Mouse (Mus musculus) heart, embryonic 11.5 days (tissue): ENCODE results near the gene Mogat1. TPM values are rescaled to one million over a fixed set of nuclear protein-coding genes. Genes with fewer than 3 reads are reported as not detected.

ENCODE experiments used
- ATAC-seq: fragments of 200-750 bp; cut with Nextera tagmentation; replicated peaks from 2 replicates; pipeline ENCODE4 v1.8.0; 2017; ENCODE audit warnings: moderate library complexity; ENCODE audit not compliant: insufficient number of reproducible peaks, low FRiP score, low TSS enrichment
- H3K27ac ChIP-seq: fragments of 300-500 bp; sonication (generic); 2 replicates; pipeline ENCODE4 v1.5.1; 2014; ENCODE audit warnings: mild to moderate bottlenecking, low read depth, low read length
- H3K27me3 ChIP-seq: fragments of 300-500 bp; sonication (generic); 2 replicates; pipeline ENCODE4 v1.6.1; 2014; ENCODE audit warnings: mild to moderate bottlenecking, low read length, mixed read lengths; ENCODE audit not compliant: control insufficient read depth, insufficient read depth
- H3K36me3 ChIP-seq: fragments of 300-500 bp; sonication (generic); 2 replicates; pipeline ENCODE4 v1.6.1; 2014; ENCODE audit warnings: mild to moderate bottlenecking, low read length, moderate library complexity, mixed read lengths; ENCODE audit not compliant: control insufficient read depth, insufficient read depth
- H3K4me1 ChIP-seq: fragments of 300-500 bp; sonication (generic); 2 replicates; pipeline ENCODE4 v1.6.1; 2014; ENCODE audit warnings: low read length; ENCODE audit not compliant: control insufficient read depth, insufficient read depth
- H3K4me2 ChIP-seq: fragments of 300-500 bp; sonication (generic); 2 replicates; pipeline ENCODE4 v1.6.1; 2014; ENCODE audit warnings: mild to moderate bottlenecking, moderate library complexity
- H3K4me3 ChIP-seq: fragments of 300-500 bp; sonication (generic); 2 replicates; pipeline ENCODE4 v1.5.1; 2014; ENCODE audit warnings: low read depth, low read length
- H3K9ac ChIP-seq: fragments of 300-500 bp; sonication (generic); 2 replicates; pipeline ENCODE4 v1.6.1; 2014; ENCODE audit warnings: mild to moderate bottlenecking, low read depth, low read length, moderate library complexity
- H3K9me3 ChIP-seq: fragments of 300-500 bp; sonication (generic); replicated peaks from 2 replicates; pipeline ENCODE4 v1.6.1; 2016; ENCODE audit warnings: low read length; ENCODE audit not compliant: control insufficient read depth
- WGBS: fragments of 180-500 bp; shearing (Covaris S2); extraction: QIAGEN DNeasy Blood & Tissue Kit; methylation state at CpG from one replicate; pipeline ENCODE4 v1.1.7; 2014; ENCODE audit not compliant: insufficient replicate concordance; 5-methylcytosine and 5-hydroxymethylcytosine counted together
- polyA plus RNA-seq: library from polyadenylated mRNA; unstranded; fragments of >200 nt; fragmentation: Nextera tagmentation; extraction: Ambion mirVana; gene quantifications from 2 replicates; pipeline ENCODE4 v1.2.1, GENCODE M21; 2014

The Mogat1 gene
- polyA plus RNA-seq, 1 experiment from 2014 or later: not detected

- Histone ChIP-seq H3K27ac (no peak overlapping the region), H3K4me1 (0 out of 2 replicates have a peak, but pooled peaks cover 4% of the 10 kb centered on the region), H3K9me3 (no peaks in the 10 kb centered on the region), H3K4me2 (no peak overlapping the region), H3K9ac (no peak overlapping the region), H3K27me3 (no peaks in the 10 kb centered on the region), H3K36me3 (no peaks in the 10 kb centered on the region), H3K4me3 (no peak overlapping the region)
- 29% methylated on average over 4 of the region's 4 CpGs for WGBS
- no peak for ATAC-seq
Observed at GRCm38 (mm10) chr1:78586986-78587385, 76.2 kb downstream of the Mogat1 start.

Other genes with a start within 250 kb of the Mogat1 start
- gene Sgpp2, start 200.6 kb upstream of the Mogat1 start, polyA plus RNA-seq: 0.28 and 0.46 TPM in 2 replicates
- gene Farsb, start 22.1 kb upstream of the Mogat1 start, polyA plus RNA-seq: 107 and 113 TPM in 2 replicates
- gene BC035947, start 1.2 kb downstream of the Mogat1 start, polyA plus RNA-seq: 0.09 TPM in 1 of 2 replicates, not detected in the other
- 66.9 and 68.1 TPM in 2 replicates for gene Acsl3, start 146.8 kb downstream of the Mogat1 start, polyA plus RNA-seq
- gene Utp14b, start 147.0 kb downstream of the Mogat1 start, polyA plus RNA-seq: 2.3 and 4.3 TPM in 2 replicates